Mouse (Mus musculus) telencephalon, adult 2 months (tissue): ENCODE measurements around the gene Vsig2.

ENCODE experiments used
- DNase-seq: peaks from one replicate; pipeline ENCODE4 v3.0.0-alpha.2; 2011; ENCODE audit warnings: low read depth, low spot score

Vsig2 gene

DNA sequence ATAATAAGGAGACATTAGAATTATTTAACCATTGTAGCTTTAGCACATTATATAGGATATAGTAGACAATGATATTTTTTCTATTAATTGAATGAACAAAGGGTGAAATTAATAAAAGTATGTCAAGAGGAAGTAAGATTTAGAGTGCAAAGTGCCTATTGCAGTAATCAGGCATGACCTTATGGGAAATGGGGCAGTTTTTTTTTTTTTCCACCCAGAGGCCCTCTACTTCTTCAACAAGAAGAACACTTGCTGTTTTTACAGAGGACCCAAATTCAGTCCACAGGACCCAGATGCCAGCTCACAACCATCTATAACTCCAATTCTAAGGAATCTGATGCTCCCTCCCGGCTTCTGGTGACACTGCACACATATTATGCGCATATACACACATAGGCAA, 21.6 kb downstream of the Vsig2 start:
- no peak for DNase-seq

DNA sequence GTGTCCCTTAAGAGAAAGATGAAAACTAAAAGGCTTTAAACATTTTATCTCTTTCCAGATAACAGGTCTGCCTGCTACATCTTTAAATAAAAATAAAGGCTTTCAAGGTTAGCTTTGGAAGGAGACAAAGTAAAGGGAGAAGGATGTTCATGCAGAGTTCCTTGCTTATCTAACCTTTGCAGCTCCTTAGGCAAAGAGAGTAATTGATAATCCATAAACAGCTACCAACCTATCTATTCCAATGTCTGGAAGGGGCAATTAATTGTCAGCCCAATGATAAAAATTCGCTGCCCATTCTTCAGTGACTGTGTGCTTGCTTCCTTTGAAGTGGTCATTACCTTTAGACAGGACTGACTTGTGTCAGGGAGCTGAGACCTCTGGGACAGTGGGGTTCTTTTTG, 24.8 kb downstream of the Vsig2 start:
- DNase-seq = no peak

DNA sequence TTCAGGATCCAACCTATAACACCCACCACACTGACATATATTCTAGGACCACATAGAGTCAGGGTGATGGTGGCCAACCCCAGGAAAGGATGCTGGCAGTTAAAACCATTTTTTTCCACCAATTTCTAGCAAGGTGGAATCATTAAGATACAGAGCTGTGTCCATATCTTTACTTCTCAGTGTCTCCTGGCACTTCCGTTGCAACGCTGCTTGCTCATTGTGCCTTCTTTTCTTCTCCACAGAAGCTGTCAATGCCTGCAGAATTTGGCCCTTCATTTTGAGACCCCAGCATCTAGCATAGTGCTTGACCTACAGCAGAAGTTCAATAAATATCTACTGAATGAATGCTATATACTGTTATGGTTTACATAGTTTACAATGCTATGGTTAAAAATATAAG, 28.0 kb downstream of the Vsig2 start:
- no peak for DNase-seq

DNA sequence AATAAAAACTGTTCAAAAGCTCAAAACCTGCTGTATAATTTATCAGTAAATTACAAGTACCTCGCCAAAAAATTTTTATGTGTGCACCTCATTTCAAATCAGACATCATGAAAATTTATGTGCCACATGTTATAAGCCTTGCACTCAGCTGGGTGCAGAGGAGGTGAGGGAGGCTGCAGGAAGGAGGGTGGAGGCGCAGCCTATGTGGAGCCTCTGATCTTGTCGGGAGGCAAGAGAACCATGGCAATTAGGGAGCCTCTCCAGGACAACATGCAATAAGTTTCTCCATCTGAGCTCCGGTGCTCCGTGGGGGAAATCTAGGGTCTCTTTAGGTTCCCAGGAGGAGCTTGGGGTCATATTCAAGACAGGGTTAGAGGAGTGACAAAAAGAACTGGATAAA, 28.4 kb downstream of the Vsig2 start:
- DNase-seq = no peak

DNA sequence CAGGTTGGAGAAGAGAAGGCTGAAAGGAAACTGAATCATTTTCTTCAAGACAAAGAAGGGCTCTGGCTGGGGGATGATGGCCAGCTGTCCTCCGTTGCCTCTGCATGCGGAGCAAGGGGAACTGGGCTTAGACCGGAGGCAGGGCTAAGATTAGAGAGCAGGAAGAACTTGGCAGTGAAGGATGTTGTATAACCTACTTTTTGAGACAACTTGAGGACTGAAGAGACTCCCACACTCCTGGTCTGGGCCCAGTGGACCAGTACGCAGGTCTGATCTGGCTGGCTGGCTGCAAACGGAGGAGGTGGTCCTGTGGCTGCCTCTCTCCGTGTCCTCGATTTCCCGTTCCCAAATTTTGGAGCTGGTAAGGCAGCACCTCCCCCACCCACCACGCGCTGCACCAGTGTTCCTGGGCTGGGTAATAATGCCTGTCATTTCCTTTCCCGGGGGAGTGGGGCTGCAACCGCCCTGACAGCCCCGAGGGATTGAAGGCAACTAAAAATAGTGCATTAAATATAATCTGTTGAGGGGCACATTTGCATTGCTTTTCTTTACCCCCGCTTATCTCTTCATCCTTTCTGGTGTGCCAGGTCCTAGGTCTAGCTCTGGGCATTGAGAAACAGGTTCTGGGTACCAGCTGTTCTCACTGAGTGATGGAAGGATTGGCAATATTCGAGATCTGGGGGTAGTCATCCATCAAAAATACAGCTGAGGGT, 29.0 kb downstream of the Vsig2 start:
- DNase-seq = peak; percentile 91

DNA sequence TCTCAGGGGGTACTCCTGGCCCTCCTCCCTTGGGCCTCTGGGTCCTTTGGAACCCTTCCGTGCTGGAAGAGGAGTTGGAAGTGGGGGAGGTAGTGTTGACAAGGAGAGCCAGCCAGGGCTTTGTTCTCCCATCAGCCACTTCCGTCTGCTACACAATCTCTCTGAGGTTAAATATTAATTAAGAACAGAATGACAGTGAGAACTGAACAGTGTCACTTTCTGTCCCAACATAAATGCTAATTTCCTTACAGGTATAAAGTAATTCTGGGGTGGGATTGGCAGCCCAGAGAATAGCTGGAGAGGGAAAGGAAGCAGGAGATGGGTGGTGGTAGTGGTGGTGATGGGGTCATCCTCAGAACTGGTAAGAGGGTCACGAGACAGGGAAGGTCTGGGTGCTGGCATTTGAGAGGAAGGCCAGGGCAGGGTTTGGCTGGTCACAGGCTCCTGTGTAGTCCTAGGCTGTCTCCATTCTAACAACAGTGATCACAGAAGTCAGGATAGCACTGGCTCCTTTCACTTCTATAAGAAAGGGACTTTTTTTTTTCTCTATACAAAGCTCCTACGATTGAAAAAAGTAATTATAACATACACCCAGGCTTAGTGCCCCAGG, 29.7 kb downstream of the Vsig2 start:
- DNase-seq = no peak

DNA sequence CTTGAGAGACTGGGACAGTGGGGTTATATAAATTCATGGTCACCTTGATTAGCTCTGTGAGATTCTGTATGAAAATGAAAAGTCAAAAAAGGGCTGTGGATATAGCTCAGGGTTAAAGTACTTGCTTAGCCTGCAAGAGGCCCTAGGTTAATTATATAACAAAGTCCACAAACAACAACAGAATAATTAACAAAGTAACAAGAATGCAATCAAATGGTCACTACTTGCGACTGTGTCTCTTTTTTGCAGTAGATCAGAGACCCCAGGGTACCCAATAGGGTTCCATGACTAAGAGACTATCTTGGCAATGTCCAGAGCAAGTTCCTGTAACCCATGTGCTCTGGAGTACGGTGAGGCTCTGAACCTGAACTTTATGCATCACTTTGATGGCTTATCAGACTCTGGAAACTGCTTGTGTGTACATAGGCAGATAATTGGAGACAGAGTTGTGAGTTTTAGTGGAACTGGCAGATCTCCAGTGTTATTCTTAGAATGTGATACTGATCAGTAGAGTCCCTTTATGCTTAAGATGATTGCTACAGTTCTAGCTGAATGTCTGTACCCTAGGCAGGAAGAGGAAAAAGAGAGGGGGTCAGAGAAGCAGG, 30.3 kb downstream of the Vsig2 start:
- no peak for DNase-seq

DNA sequence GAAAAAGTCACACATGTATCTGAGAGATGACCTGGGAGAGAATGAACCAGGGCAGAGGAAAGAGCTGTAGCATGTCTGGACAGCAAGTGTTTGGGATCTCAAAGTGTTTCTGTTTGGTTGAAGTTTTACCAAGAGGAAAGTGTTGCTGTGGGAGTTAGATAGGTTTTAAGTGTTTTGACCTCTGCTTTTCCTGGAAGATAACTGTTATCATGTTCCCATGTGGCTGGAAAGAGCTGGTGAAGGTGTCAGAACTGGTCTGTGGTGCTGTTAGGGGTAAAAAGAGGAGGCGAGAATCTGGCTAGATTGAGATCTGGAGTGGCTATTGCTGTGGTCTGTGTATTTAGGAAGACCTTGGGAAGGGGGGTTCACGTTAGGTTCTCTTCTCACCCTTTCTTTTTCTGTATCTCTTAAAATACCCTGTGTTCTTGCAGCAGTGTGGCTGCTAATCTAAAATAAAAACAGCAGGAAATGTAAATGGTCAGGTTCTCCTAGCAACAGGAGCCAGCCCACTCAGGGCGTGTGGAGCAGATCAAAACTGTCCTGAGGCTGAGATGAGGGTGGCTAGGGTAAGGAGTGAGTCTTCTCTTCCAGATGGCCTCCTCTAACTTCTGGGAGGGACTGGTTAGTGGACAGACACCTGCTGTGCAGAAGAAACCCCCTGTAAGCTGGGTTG, 33.3 kb downstream of the Vsig2 start:
- no peak for DNase-seq

DNA sequence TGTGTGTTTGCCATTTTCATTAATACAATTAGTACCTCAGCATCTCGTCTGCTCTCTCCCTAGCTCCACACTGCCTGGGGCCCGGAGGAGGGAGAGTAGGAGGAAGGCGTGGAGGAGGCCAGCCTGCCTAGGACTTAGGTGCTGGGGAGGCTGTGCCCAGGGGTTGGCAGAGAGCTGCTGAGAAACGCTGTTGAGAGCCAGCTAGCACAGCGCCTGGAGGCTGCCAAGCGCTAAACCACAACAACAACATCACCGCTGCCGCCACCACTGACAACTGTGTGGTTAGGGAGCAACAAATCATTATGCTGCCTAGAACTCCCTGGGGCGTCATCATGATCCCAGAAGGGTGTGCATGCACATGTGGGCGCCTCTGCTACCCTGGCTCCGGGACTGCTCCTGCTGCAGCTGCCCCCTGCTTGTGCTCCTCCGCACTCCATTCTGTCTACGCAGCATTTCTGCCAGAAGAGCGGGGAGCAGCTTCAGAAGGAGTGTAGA, 37.4 kb downstream of the Vsig2 start:
- peak; percentile 63 for DNase-seq

DNA sequence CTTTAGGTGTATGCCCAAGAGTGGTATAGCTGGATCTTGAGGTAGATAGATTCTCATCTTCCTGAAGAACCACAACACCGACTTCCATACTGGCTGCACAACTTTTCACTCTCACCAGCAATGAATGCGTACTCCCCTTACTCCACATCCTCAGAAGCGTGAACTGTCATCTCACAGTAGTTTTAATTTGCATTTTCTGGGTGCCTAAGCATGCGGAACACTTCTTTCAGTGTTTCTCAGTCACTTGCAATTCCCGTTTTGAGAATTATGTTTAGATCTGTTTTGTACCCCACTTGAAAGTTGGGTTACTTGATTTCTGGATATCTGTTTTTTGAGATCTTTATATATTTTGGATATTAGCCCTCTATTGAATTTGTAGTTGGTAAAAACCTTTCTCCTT, 44.5 kb downstream of the Vsig2 start:
- DNase-seq = no peak

DNA sequence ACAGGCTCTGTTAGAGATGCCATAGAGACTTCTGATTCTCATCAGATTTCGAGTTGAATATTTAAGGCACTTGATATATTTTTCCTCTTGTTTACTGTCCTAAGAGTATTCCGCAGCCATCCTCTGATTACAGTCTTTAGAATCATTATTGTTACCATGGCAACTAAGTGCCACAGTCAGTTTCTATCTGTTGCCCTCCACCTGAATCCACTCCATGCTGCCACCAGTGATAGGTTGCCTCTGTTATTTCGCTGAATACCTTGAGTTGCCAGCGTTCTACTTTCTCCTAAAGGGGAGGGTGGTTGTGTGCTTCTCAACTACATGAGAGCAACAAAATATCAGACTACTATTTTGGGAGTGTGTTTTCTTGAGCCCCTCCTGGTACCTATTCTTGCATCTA, 47.7 kb downstream of the Vsig2 start:
- no peak for DNase-seq

DNA sequence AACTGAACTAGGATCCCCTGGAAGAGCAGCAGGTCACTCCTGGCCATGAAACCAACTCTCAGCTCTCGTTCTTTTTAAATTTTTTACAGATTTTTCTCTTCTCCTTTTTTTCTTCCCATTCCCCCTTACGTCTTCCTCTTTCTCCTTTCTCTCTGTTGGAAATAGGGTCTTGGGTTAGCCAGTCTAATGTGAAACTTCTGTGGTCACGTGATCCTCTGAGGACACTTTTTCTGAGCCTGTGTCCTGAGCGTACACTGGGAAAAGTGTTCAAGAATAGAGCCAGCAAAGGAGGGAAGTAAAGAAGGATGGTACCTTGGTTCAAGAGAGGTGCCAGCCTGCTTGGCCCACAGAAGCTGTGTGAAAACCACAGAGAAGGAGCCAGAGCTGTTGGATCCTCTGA, 51.3 kb downstream of the Vsig2 start:
- DNase-seq = no peak

DNA sequence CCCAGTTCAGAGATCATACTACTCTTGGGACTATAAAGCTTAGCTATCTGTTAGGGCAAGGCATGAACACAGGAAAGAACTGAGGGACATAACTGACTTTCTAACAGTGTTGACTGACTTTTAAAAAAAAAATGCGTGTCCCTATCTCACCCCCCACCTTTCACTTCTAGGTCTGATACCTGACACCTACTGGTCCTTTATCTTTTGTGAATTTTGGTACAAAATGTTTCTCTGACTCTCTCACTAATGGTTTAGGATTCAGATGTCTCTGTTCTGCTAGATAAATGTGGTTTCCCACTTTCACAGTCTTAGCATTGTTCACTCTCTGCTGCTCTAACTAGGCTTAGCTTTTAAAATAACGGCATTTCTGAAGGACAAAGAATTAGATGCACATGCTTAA, 53.0 kb downstream of the Vsig2 start:
- no peak for DNase-seq

DNA sequence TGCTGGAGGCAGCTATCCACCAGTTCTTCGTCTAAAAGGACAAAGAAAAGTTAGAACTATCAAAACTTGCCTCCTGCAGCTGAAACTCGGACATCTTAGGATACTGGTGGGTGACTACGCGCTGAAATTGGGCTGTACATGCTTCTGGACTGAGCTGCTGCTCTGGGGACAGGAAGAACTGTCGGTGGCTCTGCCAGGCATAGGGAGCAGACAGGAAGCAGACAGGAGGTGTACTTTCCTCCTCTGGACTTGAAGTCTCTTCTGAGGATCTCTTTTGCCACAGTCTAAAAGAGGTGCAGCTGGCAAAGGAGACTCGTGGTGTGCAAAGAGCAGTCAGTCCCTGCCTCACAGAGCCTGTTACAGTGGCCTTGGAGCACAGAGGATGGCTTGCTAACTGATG, 53.6 kb downstream of the Vsig2 start:
- no peak for DNase-seq

DNA sequence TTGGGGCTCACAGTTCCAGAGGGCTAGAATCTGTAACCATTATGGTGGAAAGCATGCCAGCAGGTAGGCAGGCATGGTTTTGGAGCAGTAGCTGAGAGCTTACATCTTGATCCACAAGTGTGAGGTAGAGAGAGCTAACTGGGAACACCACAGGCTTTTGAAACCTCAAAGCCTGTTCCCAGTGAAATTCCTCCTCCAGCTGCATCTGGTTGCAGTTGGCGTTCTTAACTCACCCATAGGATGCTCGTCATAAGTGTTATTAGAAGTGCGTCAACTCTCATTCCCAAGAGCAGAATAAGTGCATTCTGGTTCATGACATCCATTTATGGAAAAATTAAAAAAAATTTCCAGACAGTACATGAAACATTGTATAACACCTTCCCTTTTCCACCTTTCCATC, 54.6 kb downstream of the Vsig2 start:
- no peak for DNase-seq
